Mouse (Mus musculus): ENCODE data around the gene Mgll. TPM values are rescaled to one million over a fixed set of nuclear protein-coding genes. Genes with fewer than 3 reads are reported as not detected.

Mgll gene
- polyA plus RNA-seq, 1 experiment from 2014 or later, result 43.6 TPM

GRCm38 (mm10) chr6:88747296-88748040 lies 23.3 kb downstream of the Mgll start:
- Histone ChIP-seq H3K36me3 (ENCODE audit: insufficient read depth, low read length) (no peaks in the 10 kb centered on the region), H3K9me3 (replicated peaks; ENCODE audit: low read length) (no peaks in the 10 kb centered on the region), H3K27me3 (ENCODE audit: insufficient read depth, low read length) (no peaks in the 10 kb centered on the region), H3K4me3 (replicated peaks; ENCODE audit: low read depth, low read length) (no peak overlapping the region), H3K4me1 (replicated peaks; ENCODE audit: insufficient read depth, low read length) (peaks cover 17% of the 10 kb centered on the region; the same call in 1 of the 2 replicates), H3K9ac (ENCODE audit: low read depth, low read length) (no peak overlapping the region), H3K4me2 (ENCODE audit: low read length) (no peak overlapping the region), H3K27ac (no peak overlapping the region)
- TF ChIP-seq CTCF (IDR thresholded peaks at IDR 0.05; ENCODE audit: low read depth), result no peak
- WGBS, result 71% methylated on average over 12 of the region's 12 CpGs
- DNase-seq (ENCODE audit: low spot score) (no peak), ATAC-seq (replicated peaks; ENCODE audit: low FRiP score, low read depth) (no peak)

GRCm38 (mm10) chr6:88750884-88751283 lies 26.7 kb downstream of the Mgll start:
- no peaks in the 10 kb centered on the region for H3K27me3 ChIP-seq (ENCODE audit: insufficient read depth, low read length)
- ATAC-seq (replicated peaks; ENCODE audit: low FRiP score, low read depth), result peak; percentile 67
- no peak for TF ChIP-seq CTCF (IDR thresholded peaks at IDR 0.05; ENCODE audit: low read depth)
- no peaks in the 10 kb centered on the region for H3K36me3 ChIP-seq (ENCODE audit: insufficient read depth, low read length)
- 41% methylated on average over 6 of the region's 6 CpGs for WGBS
- H3K9me3 ChIP-seq (replicated peaks; ENCODE audit: low read length), result no peaks in the 10 kb centered on the region
- no peak for DNase-seq (ENCODE audit: low spot score)
- no peak overlapping the region for H3K4me3 ChIP-seq (replicated peaks; ENCODE audit: low read depth, low read length)
- 0 out of 2 replicates have a peak, but pooled peaks cover 5% of the 10 kb centered on the region for H3K4me1 ChIP-seq (replicated peaks; ENCODE audit: insufficient read depth, low read length)
- no peak overlapping the region for H3K4me2 ChIP-seq (ENCODE audit: low read length)
- H3K9ac ChIP-seq (ENCODE audit: low read depth, low read length), result 0 out of 2 replicates have a peak overlapping the region, but pooled peaks have one; percentile 18
- peak overlapping the region; percentile 66 for H3K27ac ChIP-seq

- H3K36me3 ChIP-seq (ENCODE audit: insufficient read depth, low read length), result no peaks in the 10 kb centered on the region
- WGBS, result 50% methylated on average over 5 of the region's 5 CpGs
- TF ChIP-seq CTCF (IDR thresholded peaks at IDR 0.05; ENCODE audit: low read depth), result peak; percentile 38; the same call in 1 of the 2 replicates
- 0 out of 2 replicates have a peak, but pooled peaks cover 5% of the 10 kb centered on the region for H3K4me1 ChIP-seq (replicated peaks; ENCODE audit: insufficient read depth, low read length)
- H3K27ac ChIP-seq, result 0 out of 2 replicates have a peak overlapping the region, but pooled peaks have one; percentile 25
- 0 out of 2 replicates have a peak, but pooled peaks have one; percentile 24 for ATAC-seq (replicated peaks; ENCODE audit: low FRiP score, low read depth)
- no peaks in the 10 kb centered on the region for H3K27me3 ChIP-seq (ENCODE audit: insufficient read depth, low read length)
- no peak overlapping the region for H3K4me2 ChIP-seq (ENCODE audit: low read length)
- H3K9me3 ChIP-seq (replicated peaks; ENCODE audit: low read length), result no peaks in the 10 kb centered on the region
- H3K9ac ChIP-seq (ENCODE audit: low read depth, low read length), result no peak overlapping the region
- H3K4me3 ChIP-seq (replicated peaks; ENCODE audit: low read depth, low read length), result no peak overlapping the region
- no peak for DNase-seq (ENCODE audit: low spot score)
Measured at GRCm38 (mm10) chr6:88752711-88753219, 28.6 kb downstream of the Mgll start.

- Histone ChIP-seq H3K27ac (peak overlapping the region; percentile 36; the same call in 1 of the 2 replicates), H3K9ac (ENCODE audit: low read depth, low read length) (no peak overlapping the region), H3K4me3 (replicated peaks; ENCODE audit: low read depth, low read length) (no peak overlapping the region), H3K4me2 (ENCODE audit: low read length) (no peak overlapping the region), H3K27me3 (ENCODE audit: insufficient read depth, low read length) (no peaks in the 10 kb centered on the region), H3K4me1 (replicated peaks; ENCODE audit: insufficient read depth, low read length) (0 out of 2 replicates have a peak, but pooled peaks cover 5% of the 10 kb centered on the region), H3K36me3 (ENCODE audit: insufficient read depth, low read length) (no peaks in the 10 kb centered on the region), H3K9me3 (replicated peaks; ENCODE audit: low read length) (no peaks in the 10 kb centered on the region)
- TF ChIP-seq CTCF (IDR thresholded peaks at IDR 0.05; ENCODE audit: low read depth), result no peak
- DNase-seq (ENCODE audit: low spot score) (no peak), ATAC-seq (replicated peaks; ENCODE audit: low FRiP score, low read depth) (no peak)
- 70% methylated on average over 6 of the region's 6 CpGs for WGBS
Measured at GRCm38 (mm10) chr6:88753578-88753977, 29.4 kb downstream of the Mgll start.

GRCm38 (mm10) chr6:88756992-88757391 lies 32.8 kb downstream of the Mgll start:
- H3K27me3 ChIP-seq (ENCODE audit: insufficient read depth, low read length), result no peaks in the 10 kb centered on the region
- ATAC-seq (replicated peaks; ENCODE audit: low FRiP score, low read depth), result no peak
- DNase-seq (ENCODE audit: low spot score), result no peak
- H3K36me3 ChIP-seq (ENCODE audit: insufficient read depth, low read length), result no peaks in the 10 kb centered on the region
- TF ChIP-seq CTCF (IDR thresholded peaks at IDR 0.05; ENCODE audit: low read depth), result no peak
- no peak overlapping the region for H3K4me3 ChIP-seq (replicated peaks; ENCODE audit: low read depth, low read length)
- H3K4me2 ChIP-seq (ENCODE audit: low read length), result no peak overlapping the region
- H3K4me1 ChIP-seq (replicated peaks; ENCODE audit: insufficient read depth, low read length), result peaks cover 9% of the 10 kb centered on the region; the same call in 1 of the 2 replicates
- WGBS, result 81% methylated on average over 4 of the region's 4 CpGs
- no peak overlapping the region for H3K9ac ChIP-seq (ENCODE audit: low read depth, low read length)
- H3K27ac ChIP-seq, result no peak overlapping the region
- no peaks in the 10 kb centered on the region for H3K9me3 ChIP-seq (replicated peaks; ENCODE audit: low read length)

- no peaks in the 10 kb centered on the region for H3K36me3 ChIP-seq (ENCODE audit: insufficient read depth, low read length)
- peaks cover 9% of the 10 kb centered on the region; the same call in 1 of the 2 replicates for H3K4me1 ChIP-seq (replicated peaks; ENCODE audit: insufficient read depth, low read length)
- no peak for DNase-seq (ENCODE audit: low spot score)
- no peak; the same call in 1 of the 2 replicates for ATAC-seq (replicated peaks; ENCODE audit: low FRiP score, low read depth)
- H3K4me2 ChIP-seq (ENCODE audit: low read length), result no peak overlapping the region
- no peak overlapping the region for H3K9ac ChIP-seq (ENCODE audit: low read depth, low read length)
- WGBS, result 53% methylated on average over 8 of the region's 8 CpGs
- H3K9me3 ChIP-seq (replicated peaks; ENCODE audit: low read length), result no peaks in the 10 kb centered on the region
- H3K4me3 ChIP-seq (replicated peaks; ENCODE audit: low read depth, low read length), result no peak overlapping the region
- H3K27me3 ChIP-seq (ENCODE audit: insufficient read depth, low read length), result no peaks in the 10 kb centered on the region
- peak; percentile 12; the same call in 1 of the 2 replicates for TF ChIP-seq CTCF (IDR thresholded peaks at IDR 0.05; ENCODE audit: low read depth)
- no peak overlapping the region; the same call in 1 of the 2 replicates for H3K27ac ChIP-seq
Measured at GRCm38 (mm10) chr6:88758074-88758473, 33.9 kb downstream of the Mgll start.
